In genomic region chr5:140627580-140627979, GRCm38 (mm10) we compare ENCODE assay signal across 21 mouse cellular contexts. TPM values are rescaled to one million over a fixed set of nuclear protein-coding genes. Genes with fewer than 3 reads are reported as not detected.
DNase-seq lines count a peak whose midpoint lies in the region; ATAC-seq and TF ChIP-seq lines count a peak whose summit lies in the region.
"Had no signal": no experiment of that assay in that cellular context is flagged by ENCODE, and none has a peak within 500 bp of the region (broad histone marks: within the 10 kb centered on the region; RNA-seq: fewer than 3 reads in every experiment).

No protein-coding gene starts in this region.

- no peak overlapping the region for H3K4me2 ChIP-seq in forebrain, postnatal 0 days (ENCODE audit: low read depth)
- no peak overlapping the region for H3K4me2 ChIP-seq in forebrain, embryonic 11.5 days (ENCODE audit: low read depth, low read length, severe bottlenecking)
- no peak overlapping the region for H3K4me2 ChIP-seq in stomach, postnatal 0 days (replicated peaks; ENCODE audit: low read depth)
- H3K4me2 ChIP-seq: forebrain, embryonic 13.5 days; kidney, embryonic 15.5 days; limb, embryonic 15.5 days had no signal

- TF ChIP-seq CTCF in forebrain, postnatal 0 days (IDR thresholded peaks at IDR 0.05; ENCODE audit: low read depth): peak; percentile 37; the same call in 1 of the 2 replicates
- TF ChIP-seq CTCF in layer of hippocampus, adult 2 months (conservative IDR thresholded peaks at IDR 0.05): peak; percentile 67
- TF ChIP-seq CTCF in stomach, postnatal 0 days (IDR thresholded peaks at IDR 0.05; ENCODE audit: low read depth): peak; percentile 30; the same call in 1 of the 2 replicates

- H3K4me1 ChIP-seq in forebrain, postnatal 0 days (ENCODE audit: insufficient read depth): no peaks in the 10 kb centered on the region
- no peaks in the 10 kb centered on the region for H3K4me1 ChIP-seq in forebrain, embryonic 11.5 days (replicated peaks; ENCODE audit: control insufficient read depth, insufficient read depth, low read length)
- peaks cover 72% of the 10 kb centered on the region for H3K4me1 ChIP-seq in megakaryocyte, embryonic 14.5 days
- H3K4me1 ChIP-seq in stomach, postnatal 0 days (replicated peaks; ENCODE audit: control insufficient read depth, insufficient read depth): no peaks in the 10 kb centered on the region
- H3K4me1 ChIP-seq: forebrain, embryonic 13.5 days; heart, embryonic 10.5 days had no signal

- H3K9ac ChIP-seq in forebrain, postnatal 0 days: no peak overlapping the region
- no peak overlapping the region for H3K9ac ChIP-seq in forebrain, embryonic 11.5 days (ENCODE audit: low read length)
- H3K9ac ChIP-seq in stomach, postnatal 0 days (ENCODE audit: low read length): no peak overlapping the region
- H3K9ac ChIP-seq: forebrain, embryonic 13.5 days; kidney, embryonic 15.5 days; limb, embryonic 15.5 days had no signal

- no peak for DNase-seq in forebrain, postnatal 0 days
- DNase-seq in forebrain, embryonic 11.5 days (ENCODE audit: low spot score): no peak
- DNase-seq in layer of hippocampus, adult 2 months (ENCODE audit: low spot score in 2 of 2): no peak
- no peak for DNase-seq in layer of hippocampus, adult 8-10 months (ENCODE audit: low spot score in 2 of 2)
- no peak for DNase-seq in stomach, postnatal 0 days (ENCODE audit: low spot score)
- DNase-seq in cerebellum, postnatal 10 days: no peak
- DNase-seq: adrenal gland, postnatal 36 days; cerebellum, adult 2 months; layer of hippocampus, postnatal 36 days; lung, postnatal 10 days; right cerebral cortex, postnatal 25 days; thymus, postnatal 36 days had no signal

- 90% methylated on average over 5 of the region's 5 CpGs for WGBS in forebrain, postnatal 0 days
- 97% methylated on average over 5 of the region's 5 CpGs for WGBS in forebrain, embryonic 11.5 days
- 92% methylated on average over 5 of the region's 5 CpGs for WGBS in stomach, postnatal 0 days

- no peaks in the 10 kb centered on the region for H3K27me3 ChIP-seq in forebrain, postnatal 0 days (ENCODE audit: insufficient read depth, low read length)
- H3K27me3 ChIP-seq in forebrain, embryonic 11.5 days (ENCODE audit: control insufficient read depth, insufficient read depth, low read length): no peaks in the 10 kb centered on the region
- H3K27me3 ChIP-seq in megakaryocyte, embryonic 14.5 days (replicated peaks): no peaks in the 10 kb centered on the region
- H3K27me3 ChIP-seq in stomach, postnatal 0 days (ENCODE audit: control insufficient read depth, insufficient read depth, low read length): no peaks in the 10 kb centered on the region
- H3K27me3 ChIP-seq: forebrain, embryonic 13.5 days; kidney, embryonic 15.5 days; limb, embryonic 15.5 days had no signal

- TF ChIP-seq EP300 in stomach, postnatal 0 days (optimal IDR thresholded peaks at IDR 0.05): no peak

- ATAC-seq in forebrain, postnatal 0 days: no peak
- no peak for ATAC-seq in forebrain, embryonic 11.5 days (replicated peaks; ENCODE audit: low FRiP score)
- ATAC-seq in megakaryocyte, adult 5-6 weeks (ENCODE audit: poor library complexity, severe bottlenecking): no peak
- no peak for ATAC-seq in stomach, postnatal 0 days (ENCODE audit: low FRiP score, low TSS enrichment)
- ATAC-seq: forebrain, embryonic 13.5 days; inflammation-experienced regulatory T-cells, adult 6 months; midbrain, embryonic 16.5 days had no signal

- no peak overlapping the region for H3K27ac ChIP-seq in forebrain, postnatal 0 days (ENCODE audit: low read depth, low read length)
- H3K27ac ChIP-seq in forebrain, embryonic 11.5 days (ENCODE audit: low read depth, low read length): no peak overlapping the region
- H3K27ac ChIP-seq in layer of hippocampus, adult 2 months: no peak overlapping the region
- no peak overlapping the region for H3K27ac ChIP-seq in stomach, postnatal 0 days (replicated peaks)
- H3K27ac ChIP-seq: forebrain, embryonic 13.5 days; heart, embryonic 10.5 days; kidney, embryonic 15.5 days; limb, embryonic 15.5 days had no signal

- H3K4me3 ChIP-seq in forebrain, postnatal 0 days (ENCODE audit: low read depth, low read length): no peak overlapping the region
- no peak overlapping the region for H3K4me3 ChIP-seq in forebrain, embryonic 11.5 days (ENCODE audit: low read depth, low read length)
- no peak overlapping the region for H3K4me3 ChIP-seq in layer of hippocampus, adult 2 months
- peak overlapping the region; percentile 59 for H3K4me3 ChIP-seq in megakaryocyte, embryonic 14.5 days (replicated peaks)
- H3K4me3 ChIP-seq in stomach, postnatal 0 days (ENCODE audit: low read depth, low read length): no peak overlapping the region
- H3K4me3 ChIP-seq: forebrain, embryonic 13.5 days; heart, embryonic 10.5 days; kidney, embryonic 15.5 days; limb, embryonic 15.5 days had no signal

- peaks cover 95% of the 10 kb centered on the region for H3K36me3 ChIP-seq in forebrain, postnatal 0 days (ENCODE audit: insufficient read depth)
- peaks cover 69% of the 10 kb centered on the region for H3K36me3 ChIP-seq in forebrain, embryonic 11.5 days (ENCODE audit: control insufficient read depth, insufficient read depth, low read length)
- peaks cover 99% of the 10 kb centered on the region for H3K36me3 ChIP-seq in megakaryocyte, embryonic 14.5 days (replicated peaks; ENCODE audit: low read length)
- H3K36me3 ChIP-seq in stomach, postnatal 0 days (ENCODE audit: control insufficient read depth, insufficient read depth, low read length): peaks cover 32% of the 10 kb centered on the region

- H3K9me3 ChIP-seq in forebrain, postnatal 0 days (ENCODE audit: low read length): no peaks in the 10 kb centered on the region
- peaks cover 4% of the 10 kb centered on the region; the same call in 1 of the 2 replicates for H3K9me3 ChIP-seq in forebrain, embryonic 11.5 days (ENCODE audit: control insufficient read depth, low read length)
- peaks cover 12% of the 10 kb centered on the region for H3K9me3 ChIP-seq in megakaryocyte, embryonic 14.5 days
- no peaks in the 10 kb centered on the region for H3K9me3 ChIP-seq in stomach, postnatal 0 days (ENCODE audit: control insufficient read depth, low read length)
- H3K9me3 ChIP-seq: forebrain, embryonic 13.5 days; G1E; heart, embryonic 10.5 days; kidney, embryonic 15.5 days; limb, embryonic 15.5 days had no signal

RNA-seq across cellular contexts. Expression of gene Lfng, which starts 20.5 kb away (rescaled TPM):
- total RNA-seq in forebrain, postnatal 0 days (2014; rRNA removed): 39.4 and 53.7 TPM in 2 replicates
- 19.2 and 23.0 TPM in 2 replicates for polyA plus RNA-seq in forebrain, postnatal 0 days (2015; fragmentation: Nextera tagmentation; extraction: Ambion mirVana)
- 41.8 and 45.4 TPM in 2 replicates for polyA plus RNA-seq in forebrain, embryonic 11.5 days (2014; fragmentation: Nextera tagmentation; extraction: Ambion mirVana)
- 10 to 100 TPM; 23.9 to 24.8 TPM for total RNA-seq in layer of hippocampus, adult 2 months (2021)
- 10 to 100 TPM; 18.1 to 25.0 (median 22.8) TPM for total RNA-seq in layer of hippocampus, adult 8-10 months (2022)
- polyA plus RNA-seq in megakaryocyte, embryonic 14.5 days (2012; ENCODE audit: insufficient read depth, low replicate concordance): 7.3 and 31.9 TPM in 2 replicates
- total RNA-seq in megakaryocyte, adult 5-6 weeks (2015): 21.3 and 23.2 TPM in 2 replicates
- 48.0 and 54.2 TPM in 2 replicates for total RNA-seq in megakaryocyte, adult 5-6 weeks (2017)
- 11.1 and 11.4 TPM in 2 replicates for polyA plus RNA-seq in stomach, postnatal 0 days (2015; fragmentation: Nextera tagmentation; extraction: Ambion mirVana)

RNA-seq across cellular contexts. Expression of gene Ttyh3, which starts 21.3 kb away (rescaled TPM):
- 114 and 163 TPM in 2 replicates for total RNA-seq in forebrain, postnatal 0 days (2014; rRNA removed)
- 65.0 and 67.9 TPM in 2 replicates for polyA plus RNA-seq in forebrain, postnatal 0 days (2015; fragmentation: Nextera tagmentation; extraction: Ambion mirVana)
- 83.3 and 91.5 TPM in 2 replicates for polyA plus RNA-seq in forebrain, embryonic 11.5 days (2014; fragmentation: Nextera tagmentation; extraction: Ambion mirVana)
- 100 to 1,000 TPM; 187 to 201 TPM for total RNA-seq in layer of hippocampus, adult 2 months (2021)
- total RNA-seq in layer of hippocampus, adult 8-10 months (2022): 100 to 1,000 TPM; 160 to 168 (median 167) TPM
- 302 and 455 TPM in 2 replicates for polyA plus RNA-seq in megakaryocyte, embryonic 14.5 days (2012; ENCODE audit: insufficient read depth, low replicate concordance)
- total RNA-seq in megakaryocyte, adult 5-6 weeks (2015): 42.4 and 46.0 TPM in 2 replicates
- total RNA-seq in megakaryocyte, adult 5-6 weeks (2017): 8.0 and 11.6 TPM in 2 replicates
- 8.5 and 9.6 TPM in 2 replicates for polyA plus RNA-seq in stomach, postnatal 0 days (2015; fragmentation: Nextera tagmentation; extraction: Ambion mirVana)
